Mouse (Mus musculus) lung, postnatal 0 days (tissue): ENCODE measurements around the gene Trim7. TPM values are rescaled to one million over a fixed set of nuclear protein-coding genes. Genes with fewer than 3 reads are reported as not detected.
"Not testable (repeated sequence)": the region's sequence is repeated elsewhere in the genome, so short reads cannot be mapped to it uniquely, and the experiment has no call there.

Experiments used
- ATAC-seq: fragments of 200-750 bp; cut with Nextera tagmentation; 2 replicates; pipeline ENCODE4 v1.8.0; 2017; ENCODE audit warnings: moderate library complexity
- DNase-seq: peaks from one replicate; pipeline ENCODE4 v3.0.0-alpha.2; 2016; ENCODE audit warnings: low spot score
- H3K27ac ChIP-seq: fragments of 300-500 bp; sonication (generic); 2 replicates; pipeline ENCODE4 v1.5.1; 2014; ENCODE audit warnings: antibody characterized with exemption, mild to moderate bottlenecking, low read length, mixed read lengths
- H3K27me3 ChIP-seq: fragments of 300-500 bp; sonication (generic); replicated peaks from 2 replicates; pipeline ENCODE4 v1.6.1; 2014; ENCODE audit warnings: low read length, mixed read lengths; ENCODE audit not compliant: insufficient read depth
- H3K36me3 ChIP-seq: fragments of 300-500 bp; sonication (generic); 2 replicates; pipeline ENCODE4 v1.6.1; 2014; ENCODE audit warnings: low read length, mixed read lengths; ENCODE audit not compliant: insufficient read depth
- H3K4me1 ChIP-seq: fragments of 300-500 bp; sonication (generic); 2 replicates; pipeline ENCODE4 v1.6.1; 2014; ENCODE audit warnings: antibody characterized with exemption, low read depth, low read length, mixed read lengths; ENCODE audit not compliant: insufficient read depth
- H3K4me2 ChIP-seq: fragments of 300-500 bp; sonication (generic); replicated peaks from 2 replicates; pipeline ENCODE4 v1.6.1; 2014; ENCODE audit warnings: low read depth, mild to moderate bottlenecking, low read length, moderate library complexity, mixed read lengths
- H3K4me3 ChIP-seq: fragments of 300-500 bp; sonication (generic); 2 replicates; pipeline ENCODE4 v1.5.1; 2014; ENCODE audit warnings: low read depth, low read length
- H3K9ac ChIP-seq: fragments of 300-500 bp; sonication (generic); replicated peaks from 2 replicates; pipeline ENCODE4 v1.6.1; 2014; ENCODE audit warnings: low read depth, mild to moderate bottlenecking
- H3K9me3 ChIP-seq: fragments of 300-500 bp; sonication (generic); 2 replicates; pipeline ENCODE4 v1.6.1; 2016; ENCODE audit warnings: low read length, mixed read lengths
- CTCF ChIP-seq: IDR thresholded peaks from 2 replicates; pipeline ENCODE4 v1.5.1; 2016; ENCODE audit warnings: antibody characterized with exemption, mild to moderate bottlenecking
- EP300 ChIP-seq: IDR thresholded peaks from 2 replicates; pipeline ENCODE4 v1.6.1; 2016; ENCODE audit warnings: antibody characterized with exemption, mild to moderate bottlenecking, control low read depth
- WGBS: fragments of 180-500 bp; shearing (Covaris S2); extraction: QIAGEN DNeasy Blood & Tissue Kit; methylation state at CpG from one replicate; pipeline ENCODE4 v1.1.7; 2014; 5-methylcytosine and 5-hydroxymethylcytosine counted together
- polyA plus RNA-seq: library from polyadenylated mRNA; unstranded; fragments of >200 nt; fragmentation: Nextera tagmentation; extraction: Ambion mirVana; gene quantifications from 2 replicates; pipeline ENCODE4 v1.2.1, GENCODE M21; 2015

The Trim7 gene
- polyA plus RNA-seq, 1 experiment from 2014 or later = 1.2 TPM

- H3K4me3 ChIP-seq = peak overlapping the region; percentile 45; the same call in 1 of the 2 replicates
- peaks cover 14% of the 10 kb centered on the region; the same call in 1 of the 2 replicates for H3K4me1 ChIP-seq
- WGBS = 52% methylated on average over 7 of the region's 7 CpGs
- H3K36me3 ChIP-seq = no peaks in the 10 kb centered on the region
- ATAC-seq (no peak), DNase-seq (peak; percentile 26)
- no peaks in the 10 kb centered on the region for H3K27me3 ChIP-seq
- H3K9ac ChIP-seq = no peak overlapping the region
- peak overlapping the region; percentile 79 for H3K4me2 ChIP-seq
- H3K27ac ChIP-seq = peak overlapping the region; percentile 94
- TF ChIP-seq CTCF (no peak), EP300 (no peak)
- H3K9me3 ChIP-seq = no peaks in the 10 kb centered on the region
Measured at GRCm38 (mm10) chr11:48872695-48873300, 46.9 kb downstream of the Trim7 start.

DNA sequence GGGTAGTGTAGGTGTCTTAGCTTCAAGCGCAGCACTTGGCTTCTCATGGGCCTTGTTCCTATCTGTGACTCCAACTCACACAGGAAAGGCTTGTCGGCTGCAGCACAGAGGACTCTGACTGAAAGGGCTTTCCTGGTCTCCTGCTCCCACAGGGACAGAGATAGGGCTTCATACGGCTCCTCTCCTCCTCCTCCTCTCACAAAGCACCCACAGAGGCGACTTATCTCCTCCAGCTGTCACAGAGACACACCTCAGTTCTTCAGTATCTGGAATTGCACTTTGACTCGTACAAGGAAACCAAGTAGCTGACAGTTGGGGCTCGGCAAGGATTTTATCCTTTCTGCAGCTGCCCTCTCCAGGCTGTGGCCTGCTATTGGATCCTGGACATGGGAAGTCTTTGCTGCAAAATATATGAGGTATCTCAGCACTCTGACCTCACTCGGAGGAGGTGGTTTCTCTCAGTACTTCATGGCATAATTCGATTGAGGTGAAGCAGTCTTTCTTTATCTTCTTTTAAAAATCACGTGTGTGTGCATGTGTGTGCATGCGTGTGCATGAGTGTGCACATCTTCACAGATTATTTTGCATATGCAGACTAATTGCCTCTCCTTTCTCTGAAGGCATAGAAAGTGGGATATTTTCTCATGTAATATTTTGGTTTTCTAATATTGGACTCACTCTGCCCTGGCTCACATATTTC, 47.8 kb downstream of the Trim7 start:
- Histone ChIP-seq H3K36me3 (no peaks in the 10 kb centered on the region), H3K4me1 (peaks cover 14% of the 10 kb centered on the region; the same call in 1 of the 2 replicates), H3K4me2 (no peak overlapping the region), H3K4me3 (no peak overlapping the region), H3K27me3 (no peaks in the 10 kb centered on the region), H3K9ac (no peak overlapping the region), H3K9me3 (no peaks in the 10 kb centered on the region), H3K27ac (no peak overlapping the region)
- DNase-seq = no peak
- WGBS = 54% methylated on average over 10 of the region's 10 CpGs
- TF ChIP-seq EP300 (no peak), CTCF (no peak)
- no peak for ATAC-seq

DNA sequence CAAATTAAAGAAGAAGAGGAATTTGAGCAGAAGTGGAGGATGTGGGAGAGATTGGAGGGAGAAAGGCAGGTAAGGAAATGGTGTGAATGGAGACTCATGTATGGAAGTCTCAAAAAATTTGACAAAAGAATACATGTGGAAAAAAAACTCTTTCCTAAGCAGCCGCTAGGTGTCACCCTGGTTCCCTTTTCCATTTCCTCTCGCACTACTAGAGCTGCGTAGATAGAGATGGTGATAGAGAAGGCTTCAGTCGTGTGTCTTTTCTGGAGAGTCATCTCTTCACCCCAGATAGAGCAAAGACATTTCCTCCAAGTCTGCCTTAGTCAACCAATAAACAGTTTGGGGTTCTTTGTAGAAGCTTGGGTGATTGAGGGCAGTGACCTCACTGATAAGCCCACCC, 48.5 kb downstream of the Trim7 start:
- Histone ChIP-seq H3K9ac (no peak overlapping the region), H3K27ac (no peak overlapping the region), H3K4me3 (no peak overlapping the region), H3K36me3 (no peaks in the 10 kb centered on the region), H3K4me2 (no peak overlapping the region), H3K4me1 (peaks cover 9% of the 10 kb centered on the region; the same call in 1 of the 2 replicates), H3K9me3 (no peaks in the 10 kb centered on the region), H3K27me3 (no peaks in the 10 kb centered on the region)
- TF ChIP-seq CTCF (peak; percentile 81), EP300 (no peak)
- WGBS = 0% methylated on average over 4 of the region's 4 CpGs
- DNase-seq (peak; percentile 88), ATAC-seq (no peak)

DNA sequence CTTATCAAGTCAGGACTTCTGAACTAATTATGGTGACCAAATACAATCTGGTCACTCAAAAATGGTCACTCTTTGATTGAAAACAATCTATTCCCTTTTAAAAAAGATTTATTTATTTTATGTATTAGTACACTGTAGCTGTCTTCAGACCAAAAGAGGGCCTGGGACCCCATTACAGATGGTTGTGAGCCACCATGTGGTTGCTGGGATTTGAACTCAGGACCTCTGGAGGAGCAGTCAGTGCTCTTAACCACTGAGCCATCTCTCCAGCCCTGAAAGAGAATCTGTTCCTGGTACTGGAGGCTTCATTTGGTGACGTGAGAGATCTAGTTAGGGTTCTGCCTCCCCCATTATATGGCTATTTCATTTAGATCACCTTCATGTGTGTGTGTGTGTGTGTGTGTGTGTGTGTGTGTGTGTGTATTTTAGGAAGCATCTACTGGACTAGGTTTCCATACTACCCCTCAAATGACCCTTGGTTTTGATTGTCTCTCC, 49.5 kb downstream of the Trim7 start:
- DNase-seq, H3K4me3 ChIP-seq, H3K27ac ChIP-seq, H3K4me2 ChIP-seq, H3K9ac ChIP-seq, H3K4me1 ChIP-seq, H3K27me3 ChIP-seq, H3K9me3 ChIP-seq, H3K36me3 ChIP-seq, ATAC-seq: not testable (repeated sequence)
- 88% methylated on average over 1 of the region's 1 CpGs for WGBS

DNA sequence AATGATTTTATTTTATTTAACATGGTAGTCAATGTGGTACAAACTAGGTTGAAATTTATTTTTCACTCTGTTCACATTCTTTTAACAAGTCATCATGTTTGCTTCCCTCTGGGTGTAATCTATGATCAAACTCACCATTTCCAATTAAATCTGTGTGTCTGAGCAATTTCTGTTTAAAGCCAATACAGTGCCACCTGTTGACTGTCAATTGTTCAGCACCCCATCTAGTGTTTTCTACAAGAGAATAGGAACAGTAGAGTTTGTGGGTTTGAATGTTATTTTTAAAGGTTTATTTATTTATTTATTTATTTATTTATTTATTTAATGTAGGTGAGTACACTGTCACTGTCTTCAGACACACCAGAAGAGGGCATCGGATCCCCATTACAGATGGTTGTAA, 50.7 kb downstream of the Trim7 start:
- TF ChIP-seq EP300 (no peak), CTCF (0 out of 2 replicates have a peak, but pooled peaks have one; percentile 26)
- DNase-seq = no peak
- H3K4me1 ChIP-seq = no peaks in the 10 kb centered on the region
- no peaks in the 10 kb centered on the region for H3K36me3 ChIP-seq
- no peak for ATAC-seq
- no peak overlapping the region for H3K9ac ChIP-seq
- no peak overlapping the region for H3K4me3 ChIP-seq
- WGBS = 90% methylated on average over 1 of the region's 1 CpGs
- H3K27me3 ChIP-seq = no peaks in the 10 kb centered on the region
- H3K9me3 ChIP-seq = no peaks in the 10 kb centered on the region
- no peak overlapping the region for H3K4me2 ChIP-seq
- no peak overlapping the region for H3K27ac ChIP-seq

DNA sequence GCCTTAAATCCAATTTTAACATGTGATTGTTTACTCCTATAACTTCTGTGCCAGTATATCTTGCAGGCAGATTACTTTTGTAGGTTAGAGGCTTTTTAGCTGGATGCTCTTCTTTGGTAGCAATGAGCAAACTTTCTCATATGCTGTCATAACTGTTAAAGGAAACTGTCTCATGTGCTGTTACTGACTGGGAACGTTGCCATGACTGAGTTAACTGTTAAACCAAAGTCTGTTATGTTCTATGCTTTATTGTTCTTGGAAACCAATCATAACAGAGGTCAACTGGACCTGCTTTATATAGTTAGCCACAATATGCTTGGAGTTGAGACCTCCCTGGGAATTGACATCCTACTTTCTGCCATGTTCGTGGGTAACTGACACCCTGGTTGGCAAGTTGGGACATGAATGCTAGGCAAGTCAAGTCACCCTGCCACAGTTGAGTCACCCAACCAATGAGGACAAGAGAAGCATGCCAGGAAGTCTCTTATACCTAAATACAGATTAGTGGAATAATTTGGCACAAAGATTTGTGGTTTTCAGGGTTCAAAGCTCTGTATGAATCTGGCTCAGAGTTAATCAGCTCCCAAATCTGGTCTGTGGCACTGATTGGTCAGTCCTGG, 73.0 kb downstream of the Trim7 start:
- ATAC-seq (no peak), DNase-seq (no peak)
- TF ChIP-seq CTCF (no peak), EP300 (no peak)
- 71% methylated on average over 2 of the region's 2 CpGs for WGBS
- no peak overlapping the region for H3K27ac ChIP-seq
- no peak overlapping the region for H3K9ac ChIP-seq
- peaks cover 5% of the 10 kb centered on the region; the same call in 1 of the 2 replicates for H3K4me1 ChIP-seq
- H3K27me3 ChIP-seq = no peaks in the 10 kb centered on the region
- no peak overlapping the region for H3K4me2 ChIP-seq
- H3K9me3 ChIP-seq = no peaks in the 10 kb centered on the region
- H3K4me3 ChIP-seq = no peak overlapping the region
- no peaks in the 10 kb centered on the region for H3K36me3 ChIP-seq
